Mouse (Mus musculus) thymus, postnatal 10 days (tissue): Measurements from ENCODE around the gene Zrsr1.

Source experiments
- DNase-seq, 2 experiments: peaks; one replicate each; pipeline ENCODE4 v3.0.0; 2021; ENCODE audit warnings: low spot score in 2 of 2

The Zrsr1 gene

DNA sequence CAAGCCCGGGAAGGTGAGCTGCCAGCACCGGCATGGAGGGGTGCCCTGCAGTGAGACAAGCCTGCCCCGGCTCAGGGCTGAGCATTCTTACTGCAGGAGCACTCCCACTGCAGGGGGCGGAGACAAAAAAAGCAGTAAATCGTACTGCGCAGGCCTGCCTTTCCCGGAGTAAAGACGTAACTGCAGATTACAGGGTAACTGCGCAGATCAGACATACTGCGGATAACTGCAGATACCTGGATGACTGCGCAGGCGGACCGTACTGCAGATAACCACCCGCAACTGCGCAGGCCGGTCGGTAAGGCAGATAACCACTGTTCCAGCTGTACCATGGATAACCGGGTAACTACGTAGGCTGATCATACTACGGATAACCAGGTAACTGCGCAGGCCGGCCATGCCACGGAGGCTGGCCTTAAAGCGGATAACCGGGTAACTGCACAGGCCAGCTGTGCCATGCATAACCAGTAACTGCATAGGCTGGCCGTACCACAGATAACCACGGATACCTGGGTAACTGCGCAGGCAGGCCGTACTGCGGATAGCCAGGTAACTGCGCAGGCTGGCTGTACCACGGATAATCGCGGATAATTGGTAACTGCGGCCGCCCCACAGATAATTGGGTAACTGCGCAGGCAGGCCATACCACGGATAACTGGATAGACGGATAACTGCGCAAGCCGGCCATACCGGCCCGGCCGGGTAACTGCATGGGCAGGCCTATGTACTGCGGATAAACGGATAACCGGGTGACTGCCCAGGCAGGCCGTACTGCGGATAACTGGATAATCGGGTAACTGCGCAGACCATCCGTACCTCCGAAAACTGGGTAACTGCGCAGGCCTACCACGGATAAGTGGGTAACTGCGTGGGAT lies at the start of gene Zrsr1:
TSS of gene Zrsr1 (plus strand) at position 171 of the 875 bp plus-strand sequence.
- peak; percentile 45 to 53 for DNase-seq

DNA sequence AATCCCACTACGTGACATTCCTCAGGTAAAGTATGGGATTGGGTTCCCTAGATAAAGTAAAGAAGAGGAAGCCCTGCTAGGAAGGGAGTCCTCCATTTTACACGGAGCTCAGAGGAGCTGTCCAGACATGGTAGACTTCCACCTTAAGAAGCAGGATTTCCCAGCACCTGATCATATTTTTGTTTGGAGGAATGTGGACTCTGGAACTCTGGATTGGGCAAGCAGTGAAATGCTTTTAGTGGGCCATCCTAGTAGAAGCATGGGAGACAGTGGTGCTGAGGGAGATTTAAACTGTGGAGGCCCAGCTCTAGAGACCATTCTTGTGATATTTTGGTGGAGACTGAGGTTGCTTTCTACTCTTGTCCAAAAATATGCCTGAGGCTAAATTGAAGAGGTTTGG lies 49.3 kb upstream of the Zrsr1 start:
- no peak for DNase-seq

DNA sequence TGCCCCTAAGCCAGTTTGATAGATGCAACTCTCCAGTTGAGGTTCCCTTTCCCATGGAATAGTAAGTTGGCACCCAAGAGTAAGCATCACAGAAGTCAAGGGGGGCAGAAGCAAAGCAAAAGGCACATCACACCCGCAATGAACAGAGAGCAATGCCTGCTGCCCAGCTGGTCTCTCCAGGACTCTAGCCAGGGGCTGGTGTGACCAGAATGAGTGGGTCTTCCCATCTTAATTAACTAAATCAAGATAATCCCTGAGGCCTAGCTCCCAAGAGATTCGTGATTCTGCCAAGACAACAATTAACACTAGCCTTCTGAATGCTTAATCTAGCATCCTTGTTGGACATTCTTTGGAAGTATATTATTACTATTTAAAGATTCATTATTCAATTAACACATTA lies 48.2 kb upstream of the Zrsr1 start:
- no peak for DNase-seq

DNA sequence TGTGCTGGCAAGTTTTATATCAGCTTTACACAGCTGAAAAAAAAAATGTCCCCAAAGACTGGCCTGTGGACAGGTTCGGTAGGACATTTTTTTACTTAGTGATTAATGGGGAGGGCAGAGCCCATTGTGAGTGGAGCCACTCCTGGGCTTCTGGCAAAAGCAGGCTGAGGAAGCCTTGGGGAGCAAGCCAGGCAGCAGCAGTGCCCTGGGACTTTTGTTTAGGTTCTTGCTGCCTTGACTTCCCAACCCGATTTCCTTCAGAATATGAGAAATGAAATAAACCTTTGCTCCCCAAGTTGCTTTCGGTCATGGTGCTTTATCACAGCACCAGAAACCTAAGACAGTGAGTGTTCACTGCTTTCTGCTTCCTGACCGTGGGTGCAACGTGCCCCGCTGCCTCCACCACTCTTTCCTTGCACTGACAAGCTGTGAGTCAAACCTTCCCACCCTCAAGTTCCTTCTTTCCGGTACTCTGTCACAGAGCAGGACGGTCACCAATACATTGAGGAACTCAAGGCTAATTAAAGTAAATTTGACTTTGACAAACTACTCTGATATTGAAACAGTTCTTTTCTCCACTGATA lies 43.1 kb upstream of the Zrsr1 start:
- DNase-seq, result peak in 1 of 2 experiments; percentile 19

DNA sequence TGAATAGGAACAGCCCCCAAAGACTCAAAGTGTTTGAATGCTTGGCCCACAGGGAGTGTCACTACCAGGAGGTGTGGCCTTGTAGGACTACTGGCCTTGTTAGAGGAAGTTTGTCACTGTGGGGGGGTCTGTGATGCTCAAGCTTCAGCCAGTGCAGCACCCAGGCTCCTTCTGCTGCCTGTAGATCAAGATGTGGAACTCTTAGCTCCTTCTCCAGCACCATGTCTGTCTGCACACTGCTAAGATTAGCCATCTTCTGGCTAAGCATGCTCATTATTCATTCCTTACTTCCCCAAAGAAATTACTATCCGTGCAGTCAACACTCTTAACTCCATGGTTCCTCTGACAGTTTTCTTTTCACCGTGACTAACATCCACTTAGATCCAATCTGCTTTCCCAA lies 41.7 kb upstream of the Zrsr1 start:
- no peak for DNase-seq

DNA sequence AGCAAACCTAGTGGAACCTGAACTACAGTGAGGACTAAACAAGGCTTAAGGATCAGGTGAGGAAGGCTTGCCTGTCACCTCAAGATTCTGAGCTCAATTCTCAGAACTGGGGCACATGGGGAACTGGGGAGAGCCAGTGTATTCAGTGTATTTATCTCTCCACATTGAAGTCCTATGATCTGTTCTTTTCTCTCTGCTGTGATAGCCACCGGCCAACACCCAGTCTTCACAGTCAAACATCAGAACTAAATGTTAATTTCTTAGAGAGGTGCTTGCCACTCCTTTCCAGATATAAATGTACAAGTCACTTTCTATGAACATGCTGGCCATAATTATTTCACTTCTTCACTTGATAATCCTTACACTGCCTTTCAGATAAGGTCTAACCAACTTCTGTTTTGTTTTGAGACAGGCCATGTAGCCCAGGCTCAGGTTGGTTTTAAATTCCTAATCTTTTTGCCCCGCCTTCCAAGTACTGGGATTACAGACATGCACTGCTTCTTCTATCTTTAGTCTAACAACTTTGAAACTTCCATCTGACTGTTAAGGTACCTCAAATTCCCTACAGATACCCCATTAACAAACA lies 40.4 kb upstream of the Zrsr1 start:
- DNase-seq, result no peak

DNA sequence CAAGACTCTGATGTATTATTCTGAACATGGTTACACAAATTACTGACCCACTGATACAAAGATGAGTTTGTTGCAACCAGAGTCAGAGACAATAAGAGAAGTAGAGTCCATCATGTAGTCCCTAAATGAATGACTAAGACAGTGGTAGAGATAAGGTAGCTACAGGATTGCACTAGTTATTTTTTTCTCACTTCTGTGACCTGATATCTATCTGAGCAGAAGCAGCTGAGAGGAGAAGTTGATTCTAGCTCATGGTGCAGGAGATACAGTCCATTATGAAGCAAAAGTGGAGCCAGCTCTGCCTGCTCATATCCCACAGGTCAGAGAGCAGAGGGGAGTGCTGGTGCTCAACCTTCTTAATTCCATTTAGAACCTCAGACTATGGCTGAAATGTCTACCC lies 39.6 kb upstream of the Zrsr1 start:
- no peak for DNase-seq

DNA sequence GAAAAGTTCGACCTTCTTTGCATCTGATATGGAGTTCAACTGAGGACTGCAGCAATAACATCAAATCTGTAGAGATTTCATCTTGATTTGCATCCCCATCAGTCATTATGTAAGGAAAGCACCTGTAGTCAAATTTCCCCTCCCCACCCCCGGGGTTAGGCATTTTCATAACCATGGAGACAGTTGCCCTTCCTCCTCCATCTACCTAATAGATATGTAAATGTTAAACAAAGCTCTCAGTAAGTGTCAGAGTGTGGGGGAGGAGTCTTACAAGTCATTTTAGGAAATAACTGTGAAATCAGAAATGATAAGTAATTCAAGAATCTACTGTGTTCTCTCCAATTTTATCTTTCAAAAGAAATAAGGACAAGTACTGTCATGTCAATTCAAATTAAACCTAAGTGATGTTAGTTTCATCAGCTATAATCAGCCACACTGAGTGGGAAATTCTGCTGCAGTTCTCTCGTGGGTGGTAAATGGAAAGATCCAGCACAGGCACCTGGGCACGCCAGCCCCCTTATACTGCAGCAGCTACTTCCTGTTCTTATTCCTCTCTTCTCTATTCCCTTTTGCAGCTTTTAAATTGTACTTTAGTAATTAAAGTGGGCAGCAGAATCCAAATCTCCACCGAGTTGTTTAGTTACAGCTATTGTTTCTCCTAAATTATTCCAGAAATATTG lies 35.2 kb upstream of the Zrsr1 start:
- DNase-seq, result peak in 1 of 2 experiments; percentile 31

DNA sequence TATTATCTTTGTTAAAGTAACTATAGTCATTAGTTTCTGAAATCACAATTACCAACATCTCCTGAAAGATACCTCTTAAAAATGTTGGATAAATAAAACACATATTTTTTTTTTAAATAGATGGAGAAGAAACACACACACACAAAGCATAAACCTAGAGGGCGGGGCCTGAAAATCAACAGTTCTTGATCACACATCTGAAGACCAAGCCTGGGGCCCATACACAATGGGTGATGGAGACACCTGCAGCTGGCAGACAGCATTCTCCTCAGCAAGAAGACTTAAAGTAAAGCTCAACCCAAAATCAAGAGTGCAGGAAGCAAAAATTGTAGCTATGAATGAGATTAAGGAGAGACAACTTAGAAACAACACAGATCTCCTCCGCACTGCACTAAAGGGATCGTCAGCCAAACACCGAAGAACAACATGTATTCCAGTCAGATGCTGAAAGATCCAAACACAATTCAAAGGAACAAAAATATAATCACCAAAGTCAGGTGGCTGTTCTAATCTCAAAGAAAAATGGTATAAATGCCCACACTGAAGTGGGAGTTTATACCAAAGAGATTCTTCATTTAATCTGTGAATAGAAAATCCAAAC lies 34.0 kb upstream of the Zrsr1 start:
- peak; percentile 65 to 70 for DNase-seq

DNA sequence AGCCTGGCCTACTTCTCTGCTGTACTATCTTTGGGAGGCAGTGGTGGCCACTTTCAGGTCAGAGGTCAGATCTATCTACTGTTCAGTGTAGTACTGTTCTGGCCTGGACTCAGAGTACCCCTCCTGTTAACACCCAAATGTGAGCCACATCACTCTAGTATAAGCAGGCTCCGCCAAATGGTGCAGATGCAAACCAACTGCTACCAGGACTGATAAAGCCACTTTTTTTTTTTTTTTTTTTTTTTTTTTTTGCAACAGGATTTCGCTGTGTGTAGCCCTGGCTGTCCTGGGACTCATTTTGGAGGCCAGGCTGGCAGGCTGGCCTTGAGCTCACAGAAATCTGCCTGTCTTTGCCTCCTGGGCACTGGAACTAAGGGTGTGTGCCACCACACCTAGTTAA lies 32.8 kb upstream of the Zrsr1 start:
- no peak for DNase-seq

DNA sequence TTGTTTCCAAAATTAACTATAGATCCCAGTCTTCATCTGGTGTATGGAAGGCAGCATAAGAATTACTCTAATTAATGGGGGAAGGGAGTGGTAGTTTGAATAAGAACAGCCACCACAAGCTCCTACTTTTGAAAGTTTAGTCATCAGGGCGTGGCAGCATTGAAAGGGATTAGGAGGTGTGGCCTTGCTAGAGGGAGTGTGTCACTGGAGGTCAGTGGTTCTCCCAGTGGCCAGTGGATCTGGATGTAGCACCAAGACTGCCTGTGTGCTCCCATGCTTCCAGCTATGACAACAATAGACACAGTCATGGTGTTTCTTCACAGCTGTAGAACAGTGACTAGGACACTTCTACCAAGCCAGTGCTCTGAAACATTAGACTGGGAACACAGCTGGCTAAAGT lies 22.7 kb upstream of the Zrsr1 start:
- DNase-seq, result no peak

DNA sequence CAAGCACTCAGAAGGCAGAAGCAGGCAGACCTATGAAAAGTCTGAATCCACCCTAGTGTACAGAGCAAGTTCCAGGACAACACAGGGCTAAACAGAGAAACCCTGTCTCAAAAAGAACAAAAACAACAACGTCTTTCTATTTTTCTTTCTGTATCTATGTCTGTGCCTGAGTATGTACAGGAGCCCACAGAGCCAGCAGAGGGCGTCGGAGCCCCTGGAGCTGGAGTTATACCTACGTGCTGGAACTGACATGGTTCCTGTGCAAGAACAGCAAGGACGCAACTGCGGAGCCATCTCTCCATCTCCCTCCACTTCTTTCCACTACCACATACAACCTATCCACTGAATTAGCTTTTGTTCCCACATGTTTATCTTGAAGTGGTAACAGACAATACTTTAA lies 21.7 kb upstream of the Zrsr1 start:
- DNase-seq, result peak in 1 of 2 experiments; percentile 34

DNA sequence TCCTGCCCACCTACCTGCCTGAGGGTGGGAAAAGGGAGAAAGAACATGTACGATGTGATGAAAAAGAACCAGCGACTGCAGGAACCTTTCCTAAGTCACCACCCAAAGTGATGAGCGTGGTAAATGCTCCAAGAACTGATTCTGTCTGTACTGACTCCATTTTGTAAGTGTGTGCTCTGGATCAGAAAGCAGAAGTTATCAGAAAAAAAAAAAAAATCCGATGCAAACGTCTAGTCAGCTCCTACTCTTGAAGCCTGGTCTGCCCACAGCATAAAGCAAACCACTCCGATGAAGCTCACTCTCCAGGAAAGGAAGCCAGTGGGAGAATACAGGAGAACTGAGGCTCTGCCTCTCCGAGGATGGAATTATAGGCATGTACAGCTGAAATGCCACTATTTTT lies 19.1 kb upstream of the Zrsr1 start:
- no peak for DNase-seq

DNA sequence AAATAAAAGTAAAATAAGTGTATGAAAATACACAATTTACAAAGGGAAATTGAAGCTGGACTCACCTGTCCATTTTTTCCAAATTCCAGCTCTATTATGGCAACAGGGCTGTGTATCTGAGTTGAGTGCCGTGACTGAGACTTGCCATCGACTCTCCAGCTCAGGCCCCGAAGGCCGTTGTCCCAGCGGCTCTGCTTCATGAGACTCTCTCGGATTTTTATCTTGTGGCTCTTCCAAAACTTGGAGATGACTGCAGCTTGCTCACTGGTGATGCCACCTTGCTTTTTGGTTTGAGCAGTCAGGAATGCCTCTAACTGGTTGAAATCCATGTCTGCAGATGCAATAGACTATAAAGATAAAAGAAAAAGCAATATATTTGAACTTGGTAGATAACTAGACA lies 15.5 kb upstream of the Zrsr1 start:
- DNase-seq, result no peak

DNA sequence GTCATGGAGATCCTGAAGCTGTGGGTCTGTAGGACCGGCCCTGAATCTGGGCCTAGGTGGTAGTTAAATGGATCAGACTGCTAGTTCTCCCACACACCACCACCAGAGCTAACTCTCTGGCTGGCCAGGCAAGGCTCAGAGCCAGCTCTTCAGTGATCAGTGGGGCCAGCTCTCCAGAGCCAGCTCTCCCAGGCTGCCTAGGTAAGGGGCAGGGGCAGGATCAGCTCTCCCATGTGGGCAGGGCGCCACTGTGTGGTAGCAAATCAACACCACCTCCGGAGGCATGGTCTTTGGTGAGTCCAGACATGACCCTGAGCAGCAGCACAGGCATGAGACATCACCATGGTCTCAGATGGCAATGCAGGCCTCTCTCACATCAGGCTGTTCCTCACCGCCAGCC lies 15.0 kb upstream of the Zrsr1 start:
- peak; percentile 62 to 66 for DNase-seq

DNA sequence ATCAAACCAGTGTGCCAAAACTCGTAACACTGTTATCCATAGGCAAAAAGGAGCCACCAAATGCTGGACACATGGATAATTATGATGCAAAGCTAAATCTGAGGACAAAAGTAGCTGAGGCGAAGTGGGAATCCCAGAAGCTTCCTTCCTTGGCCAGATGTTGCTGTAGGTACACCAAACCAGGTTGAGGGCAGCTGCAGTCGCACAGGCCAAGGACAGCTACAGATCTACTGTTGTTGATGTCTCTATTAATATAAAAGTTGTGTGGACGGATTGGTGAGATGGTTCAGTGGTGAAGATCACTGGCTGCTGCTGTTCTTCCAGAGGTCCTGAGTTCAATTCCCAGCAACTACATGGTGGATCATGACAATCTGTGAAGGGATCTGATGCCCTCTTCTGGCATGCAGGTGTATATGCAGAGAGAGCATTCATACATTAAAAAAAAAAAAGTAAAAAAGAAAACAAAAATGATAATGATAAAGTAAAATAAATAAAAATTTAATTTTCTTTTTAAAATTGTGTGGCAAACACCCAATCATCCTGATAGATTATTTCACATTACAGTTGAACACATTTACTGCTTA lies 13.9 kb upstream of the Zrsr1 start:
- no peak for DNase-seq

DNA sequence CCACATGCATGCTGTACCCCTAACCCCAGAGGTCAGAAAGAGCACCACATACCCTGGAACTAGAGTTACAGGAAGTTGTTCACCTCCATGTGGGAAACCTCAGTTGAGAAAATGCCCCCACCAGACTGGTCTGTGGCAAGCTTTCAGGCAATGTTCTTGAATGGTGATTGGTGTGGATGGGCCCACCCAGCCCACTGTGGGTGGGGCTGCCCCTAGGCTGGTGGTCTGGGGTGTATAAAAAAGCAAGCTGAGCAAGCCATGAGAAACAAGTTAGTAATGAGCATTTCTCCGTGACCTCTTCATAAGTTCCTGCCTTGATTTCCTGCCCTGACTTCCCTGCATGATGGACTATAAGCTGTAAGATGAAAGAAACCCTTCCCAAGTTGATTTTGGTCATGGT lies 9.7 kb upstream of the Zrsr1 start:
- no peak for DNase-seq

DNA sequence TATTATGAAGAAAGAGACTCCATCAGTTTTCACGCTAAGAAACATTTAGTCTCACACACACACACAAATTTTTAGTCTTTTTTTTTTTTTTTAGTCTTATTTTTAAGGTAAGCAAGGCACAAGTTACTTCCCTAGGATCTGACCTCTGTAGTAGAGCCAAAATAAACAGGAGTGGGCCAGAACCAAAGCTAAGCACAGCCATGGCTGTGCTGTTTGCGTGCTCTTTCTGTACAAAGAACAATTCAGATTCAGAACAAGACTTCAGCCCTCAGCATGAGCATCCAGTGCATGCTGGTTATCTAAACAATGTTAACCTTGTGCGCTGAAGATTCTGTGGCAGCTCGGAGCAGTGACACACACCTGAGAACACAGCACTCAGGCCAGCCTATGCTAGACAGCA lies 7.4 kb upstream of the Zrsr1 start:
- no peak for DNase-seq

DNA sequence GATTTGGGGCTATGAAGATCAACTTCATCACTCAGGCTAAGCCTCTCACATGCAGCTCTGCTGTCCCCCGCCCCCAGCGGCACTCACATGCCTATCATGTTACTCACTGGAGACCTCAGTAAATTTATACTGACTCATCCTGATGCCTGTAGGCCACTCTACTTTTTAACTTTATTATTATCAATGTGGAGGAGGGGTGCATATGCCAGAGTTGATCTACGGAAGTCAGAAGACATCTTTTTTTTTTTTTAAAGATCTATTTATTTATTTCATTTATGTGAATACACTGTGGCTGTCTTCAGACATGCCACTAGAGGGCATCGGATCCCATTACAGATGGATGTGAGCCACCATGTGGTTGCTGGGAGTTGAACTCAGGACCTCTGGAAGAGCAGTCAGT lies 6.3 kb upstream of the Zrsr1 start:
- DNase-seq, result peak in 1 of 2 experiments; percentile 20

DNA sequence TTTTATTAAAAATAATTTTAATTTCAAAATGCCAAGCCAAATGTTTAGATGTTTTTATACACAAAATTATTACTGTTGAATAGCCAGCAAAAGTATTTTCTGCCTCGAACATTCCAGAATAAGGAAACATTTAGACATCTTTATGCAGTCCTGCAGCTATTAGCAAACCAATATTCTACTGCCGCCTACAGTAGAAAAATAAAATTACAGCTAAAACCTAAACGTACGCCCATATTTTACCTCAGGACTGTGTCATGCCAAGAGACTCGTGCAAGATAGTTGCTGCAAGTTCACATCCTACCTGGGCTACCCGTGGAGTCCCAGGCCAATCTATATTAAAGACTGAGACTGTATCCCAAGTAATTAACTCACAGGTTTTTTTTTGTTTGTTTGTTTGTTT lies 2.3 kb upstream of the Zrsr1 start:
- peak in 1 of 2 experiments; percentile 45 for DNase-seq

DNA sequence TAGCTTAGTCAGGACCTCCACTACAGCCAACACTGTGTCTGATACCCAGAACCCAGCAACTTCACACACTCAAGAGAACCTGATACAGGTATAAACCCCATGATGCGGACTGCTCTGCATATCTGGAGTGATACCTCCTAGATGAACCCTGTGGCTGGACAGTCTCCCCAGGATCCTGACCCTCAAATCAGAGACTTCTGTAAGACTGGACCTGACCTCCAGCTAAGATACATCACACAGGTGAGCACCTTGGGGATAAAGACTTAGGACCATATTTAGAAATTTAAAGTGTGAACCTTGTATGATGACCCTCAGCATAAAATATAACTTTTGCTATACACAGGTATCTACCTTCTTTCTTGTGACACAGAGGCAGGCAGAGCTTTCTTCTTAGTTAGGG lies 1.3 kb upstream of the Zrsr1 start:
- no peak for DNase-seq
